Mouse (Mus musculus): ENCODE measurements around the gene F2r. TPM values are rescaled to one million over a fixed set of nuclear protein-coding genes. Genes with fewer than 3 reads are reported as not detected.

F2r gene
- total RNA-seq, 2 experiments from 2014 or later = 20.6 to 22.6 TPM

DNA sequence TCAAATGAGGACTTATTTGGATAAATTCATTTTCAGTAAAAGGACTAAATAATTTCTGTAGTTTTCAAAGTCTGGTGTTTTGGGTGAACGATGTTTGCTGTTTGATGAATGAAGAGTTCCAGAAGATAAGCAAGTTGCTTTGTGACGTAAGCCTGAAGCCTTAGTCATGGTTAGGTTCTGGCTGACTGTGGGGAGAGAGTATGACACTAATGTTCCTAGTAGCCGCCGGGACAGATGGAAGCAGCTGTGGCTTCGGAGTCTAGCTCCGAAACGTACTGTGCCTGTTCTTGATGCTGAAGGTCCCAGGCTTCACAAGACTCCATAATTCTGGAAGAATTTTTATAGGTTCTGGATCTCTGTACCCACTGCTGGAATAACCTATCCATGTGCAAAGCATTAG, 22.9 kb downstream of the F2r start:
- peak; percentile 61 to 76 for DNase-seq

DNA sequence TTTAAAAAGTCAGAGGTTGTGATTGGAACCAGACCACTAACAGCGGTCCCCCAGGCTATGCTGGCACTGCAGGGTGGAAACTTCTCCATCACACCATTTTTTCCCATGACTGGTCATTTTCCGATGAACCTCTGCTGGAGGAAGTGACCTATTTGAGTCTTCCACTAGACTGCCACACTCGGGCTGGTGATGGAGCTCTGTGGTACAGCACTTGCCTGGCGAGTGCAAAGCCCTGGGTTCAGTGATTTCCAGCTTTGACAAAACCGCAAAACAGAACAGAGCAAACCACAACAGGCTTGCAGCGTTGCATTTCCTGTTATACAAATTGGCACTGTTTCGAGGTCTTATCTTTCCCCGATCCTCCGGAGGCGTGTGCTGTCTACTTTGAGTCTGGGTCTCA, 25.4 kb downstream of the F2r start:
- peak in 1 of 2 experiments; percentile 35 for DNase-seq

DNA sequence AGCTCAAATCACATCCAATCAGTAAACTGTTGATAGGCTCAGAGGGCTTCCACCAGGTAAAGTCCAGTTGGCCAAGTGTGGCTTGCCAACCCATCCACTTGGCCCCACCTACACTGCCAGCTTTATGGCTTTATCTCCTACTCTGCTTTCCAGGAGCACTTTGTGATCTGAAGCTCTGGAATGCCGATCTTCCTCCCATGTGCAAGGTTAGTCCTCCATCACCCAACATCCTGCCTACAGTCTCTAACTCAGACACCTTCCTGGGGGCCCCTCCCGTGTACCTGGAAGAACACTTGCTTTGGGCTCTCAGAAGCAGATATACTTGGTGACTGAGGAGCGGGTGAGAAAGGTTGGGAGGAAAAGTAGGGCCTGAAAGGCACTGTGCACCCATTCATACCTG, 26.7 kb downstream of the F2r start:
- no peak for DNase-seq

DNA sequence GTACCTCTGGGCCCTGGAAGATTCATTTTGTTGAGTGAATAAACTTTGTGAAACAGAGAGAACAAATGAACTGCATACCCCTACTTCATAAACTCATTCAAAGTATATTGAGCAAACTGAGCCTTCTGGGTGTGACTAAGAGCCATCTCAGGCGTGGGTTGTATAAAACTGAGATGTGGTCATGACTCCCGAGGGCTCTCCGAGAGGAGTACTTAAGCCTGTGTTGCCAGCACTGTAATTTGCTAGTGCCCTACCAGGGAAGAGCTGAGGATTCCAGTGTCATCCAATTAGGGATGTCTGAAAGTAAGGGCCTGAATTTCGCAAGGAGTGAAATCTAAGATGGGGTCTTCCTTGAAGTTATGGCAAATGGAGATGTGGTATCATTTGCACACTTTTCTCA, 30.7 kb downstream of the F2r start:
- DNase-seq = no peak

DNA sequence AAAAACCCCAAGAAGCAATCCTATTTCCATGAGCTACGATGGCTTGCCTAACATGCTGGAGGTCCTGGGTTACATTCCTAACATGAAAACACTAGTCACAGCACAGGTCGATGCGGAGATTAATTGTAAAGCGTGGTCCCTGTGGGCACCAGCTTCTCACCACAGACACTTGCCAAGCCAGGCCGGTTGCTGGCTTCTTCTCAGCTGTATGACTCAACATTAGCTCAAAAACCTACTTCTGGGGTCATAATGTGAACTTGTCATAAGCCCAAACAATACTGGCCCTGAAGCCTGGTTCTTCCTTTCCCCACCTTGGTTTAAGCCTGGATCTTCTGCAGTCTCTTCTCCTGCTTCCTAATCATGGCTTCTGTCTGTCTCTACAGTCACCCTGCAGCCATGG, 33.4 kb downstream of the F2r start:
- DNase-seq = no peak

DNA sequence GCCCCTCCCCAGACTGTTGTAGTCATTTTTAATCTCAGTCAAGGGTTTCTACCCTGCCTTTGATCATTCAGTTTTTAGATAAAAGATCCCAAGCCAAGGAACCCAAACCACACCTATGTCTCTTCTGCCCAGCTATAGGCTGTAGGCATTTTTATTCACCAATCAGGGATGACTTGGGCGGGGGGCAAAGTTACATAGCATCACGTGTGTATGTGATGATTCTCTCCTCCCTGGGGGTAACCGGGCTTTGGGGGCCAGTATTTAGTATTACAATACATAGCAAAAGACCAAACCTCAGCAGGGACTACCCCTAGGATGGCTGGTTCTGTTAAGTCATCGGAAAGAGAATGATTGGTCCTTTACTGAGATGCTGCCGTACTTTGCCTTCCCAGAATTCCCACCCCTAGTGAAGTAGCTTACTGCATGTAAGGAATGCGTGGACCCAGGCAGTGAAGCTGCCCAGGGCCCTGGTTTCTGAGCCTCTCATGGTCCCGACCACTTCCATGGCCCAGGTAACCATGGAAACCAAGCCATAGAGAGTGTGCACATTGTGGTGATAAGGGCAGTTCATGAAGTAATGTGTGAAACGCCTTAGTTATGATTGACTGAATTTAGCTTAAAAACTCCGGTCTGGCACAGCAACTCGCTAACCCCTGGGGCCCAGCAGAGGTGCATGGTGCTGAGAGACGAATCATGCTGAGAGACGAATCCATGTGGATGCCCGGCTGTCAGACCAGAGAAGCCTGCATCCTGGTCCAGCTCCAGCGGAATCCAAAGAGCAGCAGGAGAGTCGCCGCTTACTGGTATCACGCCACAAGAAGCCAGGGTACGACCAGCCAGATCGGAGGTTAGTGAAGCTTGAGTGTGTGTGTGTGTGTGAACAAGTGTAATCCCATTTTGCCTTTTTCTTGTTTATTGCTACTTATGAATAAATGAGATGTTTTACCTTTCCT, 34.8 kb downstream of the F2r start:
- DNase-seq = no peak

DNA sequence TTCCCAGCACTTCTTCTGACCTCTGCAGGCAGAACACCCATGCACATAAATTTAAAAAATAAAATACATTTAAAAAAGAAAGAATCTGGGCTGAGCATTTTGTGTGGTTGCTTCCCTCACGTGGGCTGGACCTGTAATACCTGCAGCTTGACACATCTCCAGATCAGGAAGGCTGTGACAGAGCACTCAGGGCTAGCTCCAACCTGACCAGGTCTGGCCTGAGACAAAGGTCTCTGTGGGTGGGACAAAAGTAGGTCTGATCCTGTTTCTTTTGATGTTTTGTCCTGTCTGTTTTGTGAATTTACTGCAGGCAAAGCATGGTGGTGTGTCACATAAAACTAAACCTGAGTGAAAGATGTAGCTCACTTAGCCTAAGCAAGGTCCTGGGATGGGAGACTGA, 36.4 kb downstream of the F2r start:
- no peak for DNase-seq

DNA sequence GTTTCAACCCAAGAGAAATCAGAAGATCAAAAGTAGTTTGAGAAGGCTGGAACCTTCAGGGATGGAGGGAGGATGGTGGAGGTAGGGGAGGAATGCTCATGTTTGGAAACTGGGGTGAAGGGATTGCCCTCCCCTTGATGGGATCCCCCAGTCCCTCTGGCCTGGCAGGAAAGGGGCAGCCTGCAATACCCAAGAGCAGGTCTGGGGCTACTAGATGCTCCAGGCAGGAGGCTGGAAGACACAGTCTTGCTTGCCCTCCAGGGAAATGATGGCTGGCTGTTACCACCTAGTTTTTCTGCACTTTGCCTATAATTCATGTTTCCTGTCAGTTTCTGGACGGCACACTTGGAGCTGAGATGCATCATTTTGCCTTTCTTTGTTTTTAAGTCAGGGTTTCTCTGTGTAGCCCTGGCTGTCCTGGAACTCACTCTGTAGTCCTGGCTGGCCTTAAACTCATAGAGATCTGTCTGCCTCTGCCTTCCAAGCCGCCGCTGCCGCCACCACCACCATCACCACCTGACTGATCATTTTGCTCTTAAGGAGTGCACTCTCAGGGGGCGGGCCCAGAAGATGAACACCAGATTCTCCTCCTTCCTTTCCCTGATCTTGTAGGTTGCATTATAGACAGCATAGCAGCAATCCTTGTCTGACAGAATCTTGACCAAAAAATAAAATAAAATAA, 40.1 kb downstream of the F2r start:
- DNase-seq = no peak

DNA sequence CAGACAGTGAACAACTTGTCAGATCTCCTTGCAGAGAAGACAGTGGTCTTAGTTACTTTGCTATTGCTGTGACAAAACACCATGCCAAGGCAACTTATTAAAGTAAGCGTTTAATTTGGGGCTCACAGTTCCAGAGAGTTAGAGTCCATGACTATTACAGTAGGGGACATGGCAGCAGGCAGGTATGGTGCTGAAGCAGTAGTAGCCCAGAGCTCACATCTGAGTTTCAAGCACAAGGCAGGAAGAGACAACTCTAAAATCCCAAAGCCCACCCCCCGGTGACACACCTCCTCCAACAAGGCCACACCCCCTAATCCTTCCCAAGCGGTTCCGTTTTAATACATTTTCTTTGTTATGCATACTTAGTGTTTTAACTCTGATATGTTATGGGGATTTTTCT, 47.4 kb downstream of the F2r start:
- DNase-seq = no peak

DNA sequence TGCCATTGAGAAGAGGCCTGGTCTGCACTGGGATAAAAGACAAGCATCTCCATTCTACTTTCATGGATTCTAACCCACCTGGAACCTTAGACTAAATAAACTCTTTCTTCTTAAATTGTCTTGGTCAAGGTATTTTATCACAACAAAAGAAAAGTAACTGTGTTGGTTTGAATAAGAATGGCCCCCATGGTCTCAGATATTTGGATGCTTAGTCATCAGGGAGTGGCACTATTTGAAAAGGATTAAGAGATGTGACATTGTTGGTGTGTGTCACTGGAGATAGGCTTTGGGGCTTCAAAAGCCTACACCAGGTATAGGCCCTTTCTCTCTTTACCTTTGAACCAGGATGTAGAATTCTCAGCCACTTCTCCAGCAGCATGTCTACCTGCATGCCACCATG, 49.0 kb downstream of the F2r start:
- no peak for DNase-seq

DNA sequence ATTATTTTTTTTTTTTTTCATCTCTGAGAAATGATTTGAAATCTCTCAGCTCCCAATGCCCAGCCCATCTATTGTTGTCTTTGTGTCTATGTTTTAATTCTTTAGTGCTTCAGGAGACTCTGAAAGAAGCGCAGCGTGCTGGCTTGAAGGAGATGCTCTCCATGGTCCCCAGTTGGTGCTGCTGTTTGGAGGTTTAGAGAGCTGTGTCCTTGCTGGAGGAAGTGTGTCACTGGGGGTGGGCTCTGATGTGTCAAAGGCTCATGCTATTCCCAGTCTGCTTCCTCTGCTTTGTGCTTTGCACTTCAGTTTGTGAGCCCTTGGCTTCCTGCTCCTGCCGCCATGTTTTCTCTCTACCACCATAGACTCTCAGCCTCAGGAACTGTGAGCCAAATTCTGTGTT, 50.0 kb downstream of the F2r start:
- DNase-seq = no peak

DNA sequence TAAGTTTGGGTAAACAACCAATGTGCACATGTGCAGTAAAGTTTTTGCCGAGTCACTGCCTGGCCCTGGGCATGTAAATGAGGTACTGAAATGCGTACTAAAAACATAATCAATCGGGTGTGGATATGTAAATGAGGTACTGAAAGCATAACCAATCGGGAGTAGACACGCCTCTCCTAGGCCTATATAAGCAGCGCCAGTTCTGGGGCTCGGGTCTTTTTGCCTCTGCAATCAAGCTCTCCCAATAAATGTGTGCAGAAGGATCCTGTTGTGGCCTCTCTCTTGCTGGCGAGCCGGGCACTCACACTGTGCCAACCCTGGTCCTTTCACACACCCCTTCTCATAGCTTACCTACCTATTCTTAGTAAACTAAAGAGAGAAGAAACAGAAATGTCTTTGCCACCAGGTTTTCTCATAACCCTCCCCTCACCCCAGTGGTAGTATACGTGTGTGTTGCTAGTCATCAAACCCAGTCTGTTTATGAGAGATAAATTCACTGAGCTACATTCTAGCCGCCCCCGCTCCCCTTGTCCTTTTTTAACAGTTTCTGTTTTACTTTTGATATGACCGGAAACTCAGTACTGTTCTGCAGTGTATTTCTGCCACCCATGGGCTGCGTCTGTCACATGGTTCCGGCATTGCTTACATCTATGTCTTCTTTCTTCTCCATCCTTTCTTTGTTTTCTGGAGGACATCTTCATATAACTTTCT, 51.3 kb downstream of the F2r start:
- no peak for DNase-seq

DNA sequence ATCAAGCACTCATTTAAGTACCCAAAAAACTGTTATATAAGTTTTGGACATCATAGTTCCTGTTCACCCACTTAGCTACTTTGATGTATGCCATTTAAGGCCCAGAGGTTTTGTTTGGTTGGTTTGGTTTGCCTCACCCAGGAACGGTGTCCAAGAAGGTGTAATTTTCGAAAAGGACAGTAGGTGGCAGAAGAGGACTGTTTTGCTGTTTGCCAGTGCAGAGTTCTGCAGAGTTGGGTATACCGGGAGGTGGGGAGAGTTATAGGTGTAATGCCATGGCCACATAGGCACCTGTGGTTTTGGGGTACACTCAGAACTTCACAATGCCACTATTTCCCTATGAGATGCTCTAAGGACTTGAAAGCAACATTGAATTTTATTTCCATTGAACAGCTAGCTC, 54.6 kb downstream of the F2r start:
- peak; percentile 75 to 92 for DNase-seq

DNA sequence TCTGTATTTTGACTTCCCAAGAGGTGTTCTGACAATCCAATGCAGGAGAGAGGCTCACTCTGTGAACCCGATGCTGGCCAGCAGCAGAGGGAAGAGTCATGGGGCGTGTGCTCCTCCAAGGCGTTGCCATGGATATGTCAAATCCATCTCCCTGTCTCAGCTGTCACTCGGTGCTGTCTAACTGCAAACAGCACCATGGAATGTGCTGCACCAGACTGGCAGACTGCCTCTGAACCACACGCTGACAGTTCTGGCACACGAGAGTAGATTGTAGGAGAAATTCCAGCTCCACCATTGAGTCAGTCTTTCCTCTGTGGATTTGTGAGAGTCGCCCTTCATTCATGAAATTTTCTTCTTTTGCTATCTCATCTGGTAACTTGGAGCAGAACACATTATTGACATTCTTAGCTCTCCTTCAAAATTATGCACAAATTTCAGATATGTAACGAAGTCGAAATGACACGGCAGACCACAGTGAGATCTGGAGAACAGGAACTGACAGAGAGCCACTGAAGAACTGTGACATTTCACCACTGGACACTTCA, 55.1 kb downstream of the F2r start:
- DNase-seq = no peak

DNA sequence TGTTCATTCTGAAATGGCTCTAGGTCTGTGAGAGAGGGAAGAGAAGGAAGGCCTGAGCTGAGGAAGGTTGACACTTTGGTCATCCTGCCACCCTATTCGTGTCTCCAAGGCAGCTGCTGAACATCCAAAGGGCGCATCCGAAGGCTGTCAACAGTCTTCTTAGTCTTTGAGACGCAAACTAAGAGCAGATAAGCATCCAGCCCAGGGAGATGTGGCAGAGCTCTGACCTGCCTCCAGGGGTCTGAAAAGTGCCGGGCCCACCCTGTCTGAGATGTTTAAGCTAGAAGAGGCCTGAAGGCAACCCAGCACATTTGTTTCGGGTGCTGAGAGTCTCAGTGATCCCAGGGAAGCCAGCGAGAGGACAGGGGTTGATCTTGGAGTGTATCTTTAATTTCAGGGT, 61.0 kb downstream of the F2r start:
- DNase-seq = no peak

DNA sequence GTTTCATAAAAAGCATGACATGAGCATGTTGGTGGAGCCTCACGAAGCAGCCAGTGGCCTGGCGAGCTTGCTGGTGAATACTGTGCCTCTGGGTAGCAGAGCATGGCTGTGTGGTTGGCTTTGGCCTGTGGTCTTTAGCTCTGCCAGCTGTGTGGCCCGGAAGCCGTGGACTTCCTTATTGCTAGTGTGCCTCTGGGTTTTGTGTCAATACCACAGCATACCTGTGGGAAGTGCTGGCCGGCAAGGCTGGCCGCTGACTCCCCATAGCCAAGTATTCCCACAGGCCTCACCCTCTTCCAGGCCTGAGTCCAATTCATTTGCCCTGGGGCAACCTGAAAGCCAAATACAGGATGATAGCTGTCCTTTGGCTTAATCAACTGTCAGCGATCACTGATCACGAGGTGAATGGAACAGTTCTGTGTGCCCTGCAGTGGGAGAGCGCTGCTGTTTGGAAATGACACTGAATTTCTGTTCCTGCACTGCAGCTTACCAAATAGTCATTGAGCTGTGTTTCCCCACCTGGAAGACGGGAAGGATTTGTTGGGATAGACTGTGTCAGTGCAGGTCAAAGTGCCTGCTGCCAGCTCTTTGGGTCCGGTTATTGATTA, 64.3 kb downstream of the F2r start:
- DNase-seq = no peak

Other genes with a start within 250 kb of the F2r start
- gene Aggf1, start 243.1 kb downstream of the F2r start, total RNA-seq (2021) = 10 to 100 TPM; 23.2 to 24.2 TPM
- gene Crhbp, start 173.6 kb downstream of the F2r start, total RNA-seq (2021) = not detected
- gene S100z, start 139.8 kb downstream of the F2r start, total RNA-seq (2021) = not detected
- under 1 TPM; 0.67 to 0.84 TPM for gene F2rl1, start 93.3 kb downstream of the F2r start, total RNA-seq (2021)
- under 1 TPM; 0.15 to 0.20 TPM for gene F2rl2, start 78.4 kb upstream of the F2r start, total RNA-seq (2021)